Mouse (Mus musculus): ENCODE measurements around the gene Olfr683. TPM values are rescaled to one million over a fixed set of nuclear protein-coding genes. Genes with fewer than 3 reads are reported as not detected.
"Not testable (repeated sequence)": the region's sequence is repeated elsewhere in the genome, so short reads cannot be mapped to it uniquely, and the experiment has no call there.

Olfr683 gene
- not detected in 2 replicates for polyA plus RNA-seq (2012; rRNA removed)

DNA sequence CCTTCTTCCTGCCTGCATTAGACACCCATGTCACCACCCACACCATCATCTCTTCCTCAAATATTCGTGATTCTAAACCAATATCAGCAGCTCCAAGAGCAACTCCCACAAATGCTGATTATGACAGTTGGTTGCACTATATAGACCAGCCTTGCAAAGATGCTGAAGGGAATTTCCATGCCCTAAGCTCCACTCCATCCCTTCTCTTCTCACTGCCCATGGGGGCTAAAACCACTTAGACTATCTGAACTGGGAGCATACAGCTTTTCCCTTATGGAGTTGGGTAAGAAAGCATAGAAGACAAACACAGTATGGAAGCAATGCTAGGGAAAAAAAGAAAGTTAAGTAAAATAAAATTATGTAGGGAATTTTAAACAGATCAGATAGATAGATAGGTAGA lies at the start of gene Olfr683:
Olfr683 (minus strand) TSS at position 101 of the 400 bp plus-strand sequence.
- no peak for DNase-seq (ENCODE audit: low read depth, low spot score)
- WGBS = 45% methylated on average over 1 of the region's 1 CpGs

DNA sequence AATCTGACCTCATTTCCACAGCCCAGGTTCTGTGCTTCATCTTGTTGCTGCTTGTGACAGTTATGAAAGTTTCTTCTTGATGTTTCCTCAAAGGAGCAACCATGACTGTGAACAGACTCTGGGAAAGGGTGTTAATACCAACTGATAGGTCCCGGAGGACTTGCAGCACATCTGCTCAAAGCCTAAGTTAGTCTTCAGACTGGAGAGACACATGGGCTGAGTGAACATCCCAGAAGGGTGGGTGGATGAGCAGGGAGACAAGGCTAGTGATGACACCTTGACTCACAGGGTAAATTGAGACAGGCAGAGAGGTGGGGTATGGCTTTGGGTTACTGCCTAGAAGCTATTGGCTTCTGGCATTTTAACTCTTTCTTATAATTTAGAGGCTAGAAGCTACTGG lies 39.1 kb upstream of the Olfr683 start, which contains the start of gene Olfr685:
Olfr685 (minus strand) TSS at position 101 of the 400 bp plus-strand sequence.
- WGBS = 69% methylated on average over 1 of the region's 1 CpGs
- DNase-seq (ENCODE audit: low read depth, low spot score) = no peak

DNA sequence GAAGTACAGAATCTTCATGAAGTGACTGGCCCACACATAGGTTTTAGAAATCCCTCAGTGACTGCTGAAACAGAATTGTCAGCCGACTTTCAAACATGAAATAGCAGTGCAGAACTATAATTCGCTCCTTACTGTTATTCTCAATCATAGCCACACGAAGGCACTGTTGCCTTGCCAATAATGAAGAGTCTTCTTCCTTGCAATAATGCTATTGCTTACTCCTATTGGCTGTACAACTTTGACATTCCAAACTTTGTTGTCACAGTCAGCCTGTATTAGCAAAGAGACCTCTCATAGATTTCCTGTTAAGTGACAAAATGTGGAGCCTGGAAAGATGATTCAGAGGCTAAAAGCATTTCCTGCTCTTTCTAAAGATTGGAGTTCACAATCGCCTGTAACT lies 24.0 kb upstream of the Olfr683 start:
- 45% methylated on average over 4 of the region's 4 CpGs for WGBS
- DNase-seq (ENCODE audit: low read depth, low spot score) = no peak

DNA sequence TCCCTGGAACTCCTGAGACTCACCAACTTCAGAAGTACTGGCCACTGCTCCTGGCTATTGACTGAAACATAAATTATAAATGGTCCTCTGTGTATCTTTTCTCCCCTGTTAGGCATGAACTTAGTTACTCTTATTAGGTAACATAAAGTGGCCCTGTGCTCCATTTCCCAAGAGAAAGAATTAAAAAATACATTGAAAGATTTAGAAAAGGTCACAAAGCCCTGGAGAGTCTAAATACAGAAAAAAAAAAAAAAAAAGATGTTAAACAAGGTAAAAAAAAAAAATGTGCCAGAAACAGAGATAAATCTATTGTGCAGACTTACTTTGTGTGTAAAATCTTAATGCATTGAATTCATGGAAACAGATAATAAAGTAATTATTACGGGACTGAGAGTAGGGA lies 16.7 kb upstream of the Olfr683 start, which contains the start of gene Olfr684:
Olfr684 (minus strand) TSS at position 101 of the 400 bp plus-strand sequence.
- 61% methylated on average over 1 of the region's 1 CpGs for WGBS

DNA sequence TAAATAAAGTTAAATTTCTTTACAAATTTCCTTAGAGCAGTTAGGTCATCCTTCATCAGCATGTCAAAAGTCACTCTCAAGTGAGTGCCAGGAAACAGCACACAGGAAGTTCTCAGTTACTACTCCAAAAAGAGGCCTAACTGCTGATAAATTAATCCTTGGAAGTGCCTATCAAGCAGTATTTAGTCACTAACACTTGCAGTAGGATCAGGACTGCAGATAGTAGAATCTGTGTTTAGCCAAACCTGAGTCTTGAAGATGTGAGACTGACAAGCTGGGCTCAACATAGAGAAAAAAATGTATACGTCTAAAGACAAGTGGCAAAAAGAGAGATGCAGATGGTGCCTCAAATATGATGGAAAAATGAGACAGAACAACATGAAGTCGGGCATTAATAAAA lies 5.5 kb downstream of the Olfr683 start:
- WGBS = 72% methylated on average over 2 of the region's 2 CpGs
- DNase-seq (ENCODE audit: low read depth, low spot score) = no peak

More for the DNA sequence above, 16.7 kb upstream of the Olfr683 start, which contains the start of gene Olfr684:
- no peak for DNase-seq (ENCODE audit: low read depth, low spot score)

DNA sequence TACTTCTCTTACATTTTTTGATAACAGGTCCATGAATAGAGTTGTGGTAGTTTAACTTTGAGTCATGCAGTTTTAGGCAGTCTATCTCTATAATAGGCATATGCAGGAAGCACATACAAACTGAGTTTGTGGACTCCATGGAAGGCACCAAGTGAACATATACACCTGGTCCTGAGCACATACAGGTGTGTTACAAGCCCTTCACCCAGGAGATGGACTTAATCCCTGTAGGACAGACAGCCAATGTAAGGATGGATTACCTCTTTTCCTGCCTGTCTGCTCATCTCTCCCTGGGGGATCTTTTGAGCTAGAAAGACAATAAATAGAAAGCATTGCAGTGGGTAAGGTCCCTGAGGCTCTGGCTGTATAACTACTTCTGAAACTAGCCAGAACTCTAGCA lies 30.3 kb downstream of the Olfr683 start, which contains the start of gene Olfr681:
Olfr681 (plus strand) TSS at position 301 of the 400 bp plus-strand sequence.
- DNase-seq (ENCODE audit: low read depth, low spot score) = no peak

DNA sequence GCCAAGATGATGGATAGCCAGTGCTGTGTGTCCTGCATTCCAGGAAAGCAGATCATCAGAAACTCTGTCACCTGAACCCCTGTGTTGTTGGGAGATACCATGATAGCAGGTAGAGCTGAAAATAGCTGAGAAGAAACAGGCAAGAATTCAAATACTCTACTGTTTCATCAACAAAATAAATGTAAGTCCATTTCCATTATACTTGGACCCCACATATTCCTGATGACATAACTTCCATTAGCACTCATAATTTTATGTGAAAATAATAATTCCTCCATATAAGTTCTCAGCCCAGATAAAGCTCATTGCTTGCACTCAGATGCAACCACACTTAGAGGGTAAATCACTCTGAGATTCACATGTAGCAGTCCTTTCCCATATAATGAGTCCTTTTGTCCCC lies 54.1 kb downstream of the Olfr683 start, which contains the start of gene Olfr680-ps1:
Olfr680-ps1 (minus strand) TSS at position 101 of the 400 bp plus-strand sequence.
- not testable (repeated sequence) for DNase-seq (ENCODE audit: low read depth, low spot score)

Other genes with a start within 250 kb of the Olfr683 start
- not detected in 2 replicates for gene Olfr667, start 225.5 kb downstream of the Olfr683 start, polyA plus RNA-seq (2012; rRNA removed)
- not detected in 2 replicates for gene Olfr668, start 219.0 kb downstream of the Olfr683 start, polyA plus RNA-seq (2012; rRNA removed)
- not detected in 2 replicates for gene Olfr669, start 212.8 kb downstream of the Olfr683 start, polyA plus RNA-seq (2012; rRNA removed)
- gene Olfr670, start 184.4 kb downstream of the Olfr683 start, polyA plus RNA-seq (2012; rRNA removed) = not detected in 2 replicates
- not detected in 2 replicates for gene Olfr671, start 167.9 kb downstream of the Olfr683 start, polyA plus RNA-seq (2012; rRNA removed)
- gene Olfr672, start 145.0 kb downstream of the Olfr683 start, polyA plus RNA-seq (2012; rRNA removed) = not detected in 2 replicates
- not detected in 2 replicates for gene Olfr675, start 118.6 kb downstream of the Olfr683 start, polyA plus RNA-seq (2012; rRNA removed)
- not detected in 2 replicates for gene Olfr676, start 114.3 kb downstream of the Olfr683 start, polyA plus RNA-seq (2012; rRNA removed)
- gene Olfr677, start 95.6 kb downstream of the Olfr683 start, polyA plus RNA-seq (2012; rRNA removed) = not detected in 2 replicates
- not detected in 2 replicates for gene Olfr678, start 82.5 kb downstream of the Olfr683 start, polyA plus RNA-seq (2012; rRNA removed)
- gene Olfr679, start 65.8 kb downstream of the Olfr683 start, polyA plus RNA-seq (2012; rRNA removed) = not detected in 2 replicates
- not detected in 2 replicates for gene Olfr680-ps1, start 54.2 kb downstream of the Olfr683 start, polyA plus RNA-seq (2012; rRNA removed)
- gene Olfr681, start 30.2 kb downstream of the Olfr683 start, polyA plus RNA-seq (2012; rRNA removed) = not detected in 2 replicates
- gene Olfr684, start 16.6 kb upstream of the Olfr683 start, polyA plus RNA-seq (2012; rRNA removed) = not detected in 2 replicates
- gene Olfr685, start 39.0 kb upstream of the Olfr683 start, polyA plus RNA-seq (2012; rRNA removed) = not detected in 2 replicates
- gene Olfr686, start 60.5 kb upstream of the Olfr683 start, polyA plus RNA-seq (2012; rRNA removed) = not detected in 2 replicates
- not detected in 2 replicates for gene Olfr688, start 141.1 kb upstream of the Olfr683 start, polyA plus RNA-seq (2012; rRNA removed)
- gene Olfr689, start 164.2 kb upstream of the Olfr683 start, polyA plus RNA-seq (2012; rRNA removed) = not detected in 2 replicates
- gene Olfr690, start 187.1 kb upstream of the Olfr683 start, polyA plus RNA-seq (2012; rRNA removed) = not detected in 2 replicates
- not detected in 2 replicates for gene Olfr691, start 195.3 kb upstream of the Olfr683 start, polyA plus RNA-seq (2012; rRNA removed)
- gene Olfr692, start 221.2 kb upstream of the Olfr683 start, polyA plus RNA-seq (2012; rRNA removed) = not detected in 2 replicates
- not detected in 2 replicates for gene Gm5901, start 228.0 kb upstream of the Olfr683 start, polyA plus RNA-seq (2012; rRNA removed)